Mouse (Mus musculus) right cerebral cortex, adult 2 months (tissue): ENCODE measurements around the gene Mob3b.

Experiments
- DNase-seq, 2 experiments: peaks; one replicate each; pipeline ENCODE4 v3.0.0; 2021 to 2022; ENCODE audit warnings: low spot score in 2 of 2

Gene Mob3b

GRCm38 (mm10) chr4:35114950-35115349 is 42.3 kb downstream of the Mob3b start:
- no peak for DNase-seq

DNA sequence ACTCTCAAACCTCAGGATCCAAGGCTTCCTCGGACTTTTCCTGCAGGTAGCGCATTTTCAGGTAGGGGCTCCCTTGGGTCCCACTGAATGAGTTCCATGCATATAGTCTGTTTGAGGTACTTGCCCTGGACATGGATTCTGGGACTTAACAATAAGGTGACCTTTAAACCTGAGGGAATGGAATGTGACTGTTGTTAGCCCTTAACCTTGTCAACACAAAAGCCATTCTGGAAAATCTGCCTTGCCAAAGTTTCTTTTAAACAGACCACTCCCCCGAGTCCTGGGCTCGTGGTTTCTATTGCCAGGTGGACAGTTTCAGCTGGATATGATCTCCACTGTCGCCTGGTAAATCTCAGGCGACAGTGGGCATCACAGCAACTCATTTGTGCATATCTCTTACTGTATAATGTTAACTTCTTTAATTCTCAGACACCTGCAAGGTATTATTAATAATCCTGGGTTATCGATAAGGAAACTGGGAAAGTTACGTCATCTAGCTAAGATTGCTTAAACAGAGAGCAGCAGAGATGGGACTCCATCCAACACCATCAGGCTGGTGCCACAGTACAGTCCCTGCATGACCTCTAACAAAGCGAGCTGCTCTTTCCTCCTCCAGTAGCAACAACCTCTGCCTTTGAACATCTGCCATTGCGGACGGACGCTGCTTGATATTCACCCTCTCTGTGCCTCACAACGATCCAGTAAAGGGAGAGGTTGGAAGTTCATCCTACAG is 43.6 kb downstream of the Mob3b start:
- DNase-seq = no peak

- no peak for DNase-seq
Measured at GRCm38 (mm10) chr4:35112452-35112851, 44.8 kb downstream of the Mob3b start.

- no peak for DNase-seq
Measured at GRCm38 (mm10) chr4:35105115-35105773, 52.0 kb downstream of the Mob3b start.

DNA sequence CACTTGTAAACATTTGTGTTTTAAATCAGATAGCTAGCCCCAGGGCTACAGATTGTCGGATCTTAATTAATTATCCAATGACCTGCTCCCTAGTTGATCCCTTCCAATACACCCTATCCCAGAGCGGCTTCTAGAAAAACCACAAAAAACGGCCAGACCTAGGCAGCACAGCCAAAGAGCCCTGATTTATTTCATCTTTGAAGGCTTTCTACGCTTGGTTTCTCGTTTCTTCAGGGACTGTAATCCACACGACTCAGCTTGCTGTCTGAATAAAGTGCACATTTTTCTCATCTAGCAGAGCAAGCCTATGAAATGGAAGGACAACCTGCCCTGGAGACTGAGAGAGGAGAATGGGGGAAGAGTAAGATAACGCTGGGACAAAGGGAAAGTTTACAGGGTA is 56.1 kb downstream of the Mob3b start:
- DNase-seq = no peak

DNA sequence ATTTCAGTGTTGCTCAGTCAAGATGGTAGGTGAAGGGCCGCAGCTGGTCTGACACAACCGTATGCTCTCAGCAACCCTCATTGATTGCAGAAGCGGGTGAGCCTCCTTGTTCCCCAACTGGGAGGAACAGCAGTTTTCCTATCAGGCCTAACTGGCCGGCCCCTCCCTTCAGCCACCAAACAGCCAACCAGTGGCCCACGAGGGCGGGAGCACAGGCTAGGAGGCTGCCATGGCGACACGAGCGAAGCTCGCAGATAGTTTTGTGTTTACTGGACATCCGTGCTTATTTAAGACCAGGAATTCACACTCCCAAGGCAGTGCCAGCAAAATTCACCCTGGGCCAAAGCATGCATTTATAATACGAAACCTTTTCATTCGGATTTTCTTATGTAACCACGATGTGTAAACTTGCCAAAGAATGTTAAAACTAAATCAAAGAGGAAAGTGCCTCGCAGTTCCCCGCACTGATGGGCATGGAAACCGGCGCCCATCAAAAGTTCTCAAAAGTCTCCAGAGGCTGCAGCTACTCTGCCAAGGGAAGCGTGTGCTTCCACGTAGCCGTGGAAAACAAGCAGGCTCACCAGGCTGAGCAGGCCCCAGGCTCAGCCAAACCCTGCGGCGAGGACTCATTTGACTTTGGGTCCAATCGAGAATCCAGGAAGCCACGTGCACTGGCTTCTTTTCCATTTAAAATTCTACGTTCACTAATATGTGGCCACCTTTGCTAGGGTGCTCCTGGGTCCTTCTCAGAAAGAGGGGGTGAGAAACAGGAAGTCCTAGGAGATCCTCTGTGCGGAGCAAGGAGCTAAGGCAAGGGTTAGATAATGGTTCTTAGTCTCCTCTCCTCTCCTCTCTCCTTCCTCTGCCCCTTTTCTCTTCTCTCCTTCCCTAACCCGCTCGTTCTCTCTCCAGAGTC is 57.2 kb downstream of the Mob3b start:
- peak; percentile 75 for DNase-seq

GRCm38 (mm10) chr4:35099210-35099864 is 57.9 kb downstream of the Mob3b start:
- DNase-seq = no peak

GRCm38 (mm10) chr4:35098552-35098951 is 58.7 kb downstream of the Mob3b start:
- DNase-seq = no peak

- peak; percentile 16 to 38 for DNase-seq
Measured at GRCm38 (mm10) chr4:35096226-35097175, 60.8 kb downstream of the Mob3b start.

DNA sequence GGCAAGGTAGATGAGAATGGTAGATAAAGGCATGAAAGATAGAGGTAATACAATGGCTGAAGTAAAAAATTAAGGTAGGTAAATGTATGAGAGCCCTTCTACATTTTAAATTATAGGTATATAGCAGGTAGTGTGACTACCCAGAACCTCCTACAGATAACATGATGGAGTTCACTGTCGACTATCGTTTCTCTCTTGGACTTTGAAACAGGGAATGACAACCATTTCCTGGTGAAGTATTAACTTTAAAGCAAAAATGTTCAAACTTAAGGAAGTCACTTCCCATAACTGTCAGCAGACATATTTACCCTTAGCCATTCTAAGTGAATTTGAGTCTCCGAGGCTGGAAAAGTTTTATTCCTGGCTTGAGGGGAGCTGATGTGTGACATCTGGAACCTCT is 64.8 kb downstream of the Mob3b start:
- no peak for DNase-seq

- no peak for DNase-seq
Measured at GRCm38 (mm10) chr4:35091157-35091784, 66.0 kb downstream of the Mob3b start.

DNA sequence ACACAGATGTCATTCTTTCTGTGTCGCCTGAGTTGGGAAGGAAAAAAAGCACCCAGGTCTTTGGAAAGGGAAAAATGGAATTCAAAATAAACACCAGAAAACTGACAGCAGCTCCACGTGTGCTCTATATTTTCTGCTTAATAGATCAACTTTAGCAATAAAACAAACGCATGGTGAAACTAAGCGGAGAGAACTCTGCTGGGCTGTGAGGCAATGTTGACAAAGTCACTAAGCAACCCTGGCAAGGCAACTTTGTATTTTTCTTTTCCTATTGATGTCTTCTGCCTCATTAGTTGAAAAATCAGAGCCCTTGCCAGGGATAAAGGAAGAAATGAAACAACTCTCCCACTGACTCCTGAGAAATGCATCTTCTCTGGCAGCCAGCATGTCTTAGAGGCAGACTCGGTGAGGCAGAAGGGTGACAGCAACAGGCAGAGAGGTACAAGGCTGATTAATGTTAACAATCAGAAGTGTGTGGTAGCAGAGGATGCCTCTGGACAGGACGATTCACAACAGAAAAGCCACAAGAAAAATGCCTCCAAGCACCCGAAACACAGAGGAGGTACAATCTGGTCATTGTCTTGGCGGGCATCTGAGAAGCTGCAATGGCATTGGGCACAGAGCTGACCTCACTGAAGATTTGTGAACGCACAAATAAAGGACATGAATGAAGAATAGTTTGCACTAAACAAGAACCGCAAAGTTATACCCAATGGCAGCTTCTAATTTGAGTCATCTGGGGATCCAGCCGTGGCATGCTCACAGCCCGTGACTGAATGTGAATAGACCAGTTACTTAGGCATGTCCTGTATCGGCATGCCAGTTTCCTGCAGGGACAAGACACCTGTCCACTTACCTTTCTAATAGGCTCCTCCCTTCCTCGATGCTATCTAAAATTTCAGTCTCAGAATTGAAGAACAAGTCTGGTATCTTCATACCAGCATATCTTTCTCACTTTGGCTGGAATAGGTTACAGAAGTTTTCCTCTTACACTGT is 67.7 kb downstream of the Mob3b start:
- peak in 1 of 2 experiments; percentile 5 for DNase-seq

DNA sequence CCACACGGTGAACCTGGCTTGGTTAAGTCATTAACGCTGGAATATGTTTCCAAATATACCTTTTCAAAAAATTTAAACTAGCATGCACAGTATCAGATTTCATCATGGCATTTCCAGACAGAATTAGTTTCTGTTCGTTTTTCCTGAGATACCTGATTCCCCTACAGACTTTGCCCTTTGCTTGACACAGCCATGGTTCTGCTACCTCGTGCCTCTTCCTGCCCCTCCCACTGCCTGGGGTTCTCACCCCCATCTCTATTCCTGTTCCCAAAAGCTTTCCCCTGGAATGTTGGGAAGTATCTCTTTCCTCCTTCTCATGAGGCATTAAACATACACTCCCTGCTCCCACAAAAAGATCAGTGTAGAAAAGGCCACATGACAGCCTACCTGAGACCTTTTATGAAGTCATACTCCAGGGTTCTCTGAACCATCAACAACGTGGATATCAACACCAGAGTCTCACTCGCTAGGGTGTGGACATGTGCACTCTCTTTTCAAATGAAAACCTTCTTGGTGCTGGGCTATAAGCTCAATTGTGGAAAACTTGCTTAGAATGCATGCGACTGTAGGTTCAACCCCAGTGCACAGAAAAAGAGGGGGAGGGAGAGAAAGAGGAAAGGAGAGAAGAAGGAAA is 71.1 kb downstream of the Mob3b start:
- no peak for DNase-seq

- no peak for DNase-seq
Measured at GRCm38 (mm10) chr4:35084060-35084459, 73.2 kb downstream of the Mob3b start.

DNA sequence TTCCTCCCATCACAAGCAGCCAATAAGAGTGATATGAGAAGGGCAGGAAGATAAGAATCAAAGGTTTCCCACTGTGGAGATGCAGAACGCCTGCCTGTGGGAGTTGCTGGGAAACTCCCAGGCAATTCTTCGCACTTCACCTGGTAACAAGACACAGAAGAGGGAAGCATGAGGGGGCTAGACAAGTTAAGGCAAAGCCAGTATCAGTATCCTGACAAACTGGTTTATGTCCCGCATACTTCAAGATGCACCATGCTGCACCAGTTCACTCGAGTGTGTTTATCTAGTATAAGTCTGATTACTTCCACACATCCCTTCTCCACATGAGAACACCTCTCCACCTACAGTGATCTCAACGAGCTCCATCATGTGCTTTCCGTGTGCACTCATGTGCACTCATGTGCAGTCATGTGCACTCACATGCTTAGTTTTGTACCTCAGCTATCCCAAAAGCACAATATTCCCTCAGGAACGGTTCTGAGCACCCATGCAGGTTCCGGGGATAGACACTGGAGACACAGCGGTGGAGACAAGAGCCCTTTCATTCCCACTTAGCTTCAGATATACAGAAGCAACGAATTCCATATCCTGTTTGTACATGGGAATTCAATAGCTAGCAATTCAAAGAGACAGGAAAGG is 74.7 kb downstream of the Mob3b start:
- no peak for DNase-seq

GRCm38 (mm10) chr4:35080285-35080684 is 77.0 kb downstream of the Mob3b start:
- DNase-seq = no peak

GRCm38 (mm10) chr4:35068739-35069138 is 88.5 kb downstream of the Mob3b start:
- no peak for DNase-seq

GRCm38 (mm10) chr4:35066163-35066562 is 91.1 kb downstream of the Mob3b start:
- DNase-seq = no peak
